Mouse (Mus musculus) urinary bladder, postnatal 36 days (tissue): ENCODE results near the gene Rpl12.
A peak's percentile ranks its signal among the peaks of the same experiment; 100 is the strongest.
"Not testable (repeated sequence)": the region's sequence is repeated elsewhere in the genome, so short reads cannot be mapped to it uniquely, and the experiment has no call there.

Source experiments
- DNase-seq, 2 experiments: peaks; one replicate each; pipeline ENCODE4 v3.0.0; 2022; ENCODE audit warnings: low spot score in 2 of 2, mixed read lengths in 1 of 2

Gene Rpl12

GRCm38 (mm10) chr2:32981725-32982271 lies 20.4 kb downstream of the Rpl12 start, which contains the start of gene Slc2a8:
Gene Slc2a8, minus strand, starts transcription at chr2:32982083.
- peak; percentile 79 to 91 for DNase-seq

- no peak for DNase-seq
Measured at GRCm38 (mm10) chr2:32982700-32983099, 21.3 kb downstream of the Rpl12 start.

GRCm38 (mm10) chr2:32983617-32984016 lies 22.3 kb downstream of the Rpl12 start:
- no peak for DNase-seq

GRCm38 (mm10) chr2:32985844-32986243 lies 24.5 kb downstream of the Rpl12 start:
- no peak for DNase-seq

GRCm38 (mm10) chr2:32989376-32989775 lies 28.0 kb downstream of the Rpl12 start:
- DNase-seq = no peak

GRCm38 (mm10) chr2:32990167-32990832 lies 28.9 kb downstream of the Rpl12 start:
- no peak for DNase-seq

GRCm38 (mm10) chr2:32992130-32992529 lies 30.8 kb downstream of the Rpl12 start:
- no peak for DNase-seq

GRCm38 (mm10) chr2:32997081-32997480 lies 35.7 kb downstream of the Rpl12 start:
- no peak for DNase-seq

GRCm38 (mm10) chr2:32997792-32998191 lies 36.4 kb downstream of the Rpl12 start:
- DNase-seq = no peak

GRCm38 (mm10) chr2:32999752-33000151 lies 38.4 kb downstream of the Rpl12 start:
- no peak for DNase-seq

GRCm38 (mm10) chr2:33002144-33002543 lies 40.8 kb downstream of the Rpl12 start:
- DNase-seq = no peak

- DNase-seq = no peak
Measured at GRCm38 (mm10) chr2:33005041-33005440, 43.7 kb downstream of the Rpl12 start.

- not testable (repeated sequence) for DNase-seq
Measured at GRCm38 (mm10) chr2:33009055-33009454, 47.7 kb downstream of the Rpl12 start.

- DNase-seq = no peak
Measured at GRCm38 (mm10) chr2:33014877-33015276, 53.5 kb downstream of the Rpl12 start.
